Mouse (Mus musculus) heart, embryonic 16.5 days (tissue): ENCODE data around the gene Trim41. TPM values are rescaled to one million over a fixed set of nuclear protein-coding genes. Genes with fewer than 3 reads are reported as not detected.

ENCODE experiments used
- ATAC-seq: fragments of 200-750 bp; cut with Nextera tagmentation; replicated peaks from 2 replicates; pipeline ENCODE4 v1.8.0; 2017; ENCODE audit warnings: moderate number of reproducible peaks; ENCODE audit not compliant: insufficient read depth, low FRiP score; ENCODE audit errors: extremely low read depth
- H3K27ac ChIP-seq: fragments of 300-500 bp; sonication (generic); 2 replicates; pipeline ENCODE4 v1.5.1; 2014; ENCODE audit warnings: mild to moderate bottlenecking, low read length, control low read depth, moderate library complexity
- H3K27me3 ChIP-seq: fragments of 300-500 bp; sonication (generic); 2 replicates; pipeline ENCODE4 v1.6.1; 2014; ENCODE audit warnings: low read length, mixed read lengths; ENCODE audit not compliant: control insufficient read depth, insufficient read depth
- H3K36me3 ChIP-seq: fragments of 300-500 bp; sonication (generic); 2 replicates; pipeline ENCODE4 v1.6.1; 2014; ENCODE audit not compliant: control insufficient read depth, insufficient read depth
- H3K4me1 ChIP-seq: fragments of 300-500 bp; sonication (generic); 2 replicates; pipeline ENCODE4 v1.6.1; 2014; ENCODE audit warnings: low read length, mixed read lengths; ENCODE audit not compliant: control insufficient read depth, insufficient read depth
- H3K4me2 ChIP-seq: fragments of 300-500 bp; sonication (generic); 2 replicates; pipeline ENCODE4 v1.6.1; 2014; ENCODE audit warnings: low read depth, mild to moderate bottlenecking, control low read depth, low read length
- H3K4me3 ChIP-seq: fragments of 300-500 bp; sonication (generic); 2 replicates; pipeline ENCODE4 v1.5.1; 2014; ENCODE audit warnings: mild to moderate bottlenecking, control low read depth, low read length
- H3K9ac ChIP-seq: fragments of 300-500 bp; sonication (generic); 2 replicates; pipeline ENCODE4 v1.6.1; 2014; ENCODE audit warnings: low read length, control low read depth
- H3K9me3 ChIP-seq: fragments of 300-500 bp; sonication (generic); replicated peaks from 2 replicates; pipeline ENCODE4 v1.6.1; 2016; ENCODE audit warnings: low read length; ENCODE audit not compliant: control insufficient read depth
- WGBS: fragments of 180-500 bp; shearing (Covaris S2); extraction: QIAGEN DNeasy Blood & Tissue Kit; methylation state at CpG from one replicate; pipeline ENCODE4 v1.1.7; 2014; 5-methylcytosine and 5-hydroxymethylcytosine counted together
- polyA plus RNA-seq: library from polyadenylated mRNA; unstranded; fragments of >200 nt; fragmentation: Nextera tagmentation; extraction: Ambion mirVana; gene quantifications from 2 replicates; pipeline ENCODE4 v1.2.1, GENCODE M21; 2015

The Trim41 gene
- polyA plus RNA-seq, 1 experiment from 2014 or later: 4.2 TPM

GRCm38 (mm10) chr11:48789973-48790823 is 27.0 kb downstream of the Trim41 start:
- Histone ChIP-seq H3K27ac (no peak overlapping the region), H3K27me3 (no peaks in the 10 kb centered on the region), H3K9ac (peak overlapping the region; percentile 57), H3K9me3 (no peaks in the 10 kb centered on the region), H3K4me2 (peak overlapping the region; percentile 67), H3K4me1 (peaks cover 11% of the 10 kb centered on the region; the same call in 1 of the 2 replicates), H3K36me3 (no peaks in the 10 kb centered on the region), H3K4me3 (peak overlapping the region; percentile 36)
- ATAC-seq: peak; percentile 66
- WGBS: 13% methylated on average over 20 of the region's 20 CpGs

GRCm38 (mm10) chr11:48789215-48789614 is 27.9 kb downstream of the Trim41 start:
- WGBS: 84% methylated on average over 5 of the region's 5 CpGs
- ATAC-seq: no peak
- Histone ChIP-seq H3K4me1 (peaks cover 11% of the 10 kb centered on the region; the same call in 1 of the 2 replicates), H3K9me3 (no peaks in the 10 kb centered on the region), H3K27me3 (no peaks in the 10 kb centered on the region), H3K27ac (no peak overlapping the region), H3K36me3 (no peaks in the 10 kb centered on the region), H3K4me2 (no peak overlapping the region), H3K9ac (no peak overlapping the region), H3K4me3 (no peak overlapping the region; the same call in 1 of the 2 replicates)

DNA sequence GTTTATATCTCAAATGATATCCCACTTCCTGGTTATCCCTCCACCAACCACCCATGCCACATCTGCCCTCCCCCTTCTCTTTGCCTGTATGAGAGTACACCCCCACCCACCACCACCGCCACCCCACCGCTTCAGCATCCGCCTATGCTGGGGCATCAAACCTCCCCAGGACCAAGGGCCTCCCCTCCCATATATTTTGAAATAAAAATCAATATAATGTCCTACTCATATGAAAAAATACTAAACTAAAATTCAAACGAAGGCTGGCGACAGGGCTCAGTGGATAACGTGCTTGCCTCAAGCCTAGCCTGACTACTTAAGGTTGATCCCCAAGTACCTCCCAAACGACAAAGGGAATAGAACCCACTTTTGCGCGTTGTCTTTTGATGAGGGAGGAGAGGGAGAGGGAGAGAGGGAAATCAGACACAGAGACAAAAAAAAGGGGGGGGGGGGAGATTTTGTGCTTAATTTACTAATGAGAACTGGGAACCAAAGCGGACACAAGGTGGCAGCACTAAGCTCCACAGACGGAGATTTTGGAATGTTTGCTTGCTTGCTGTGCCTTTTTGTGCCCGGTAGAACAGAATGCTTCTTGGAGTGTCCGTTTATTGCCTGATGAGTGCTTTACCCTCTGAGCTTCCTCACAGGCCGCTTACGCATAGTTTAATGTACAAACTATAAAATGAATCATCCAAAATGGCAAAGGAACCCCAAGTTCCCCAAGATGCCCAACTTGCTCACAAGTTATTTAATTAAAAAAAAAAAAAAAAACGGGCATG is 28.7 kb downstream of the Trim41 start:
- H3K9ac ChIP-seq: peak overlapping the region; percentile 63; the same call in 1 of the 2 replicates
- ATAC-seq: no peak
- peak overlapping the region; percentile 82 for H3K4me2 ChIP-seq
- H3K27ac ChIP-seq: 0 out of 2 replicates have a peak overlapping the region, but pooled peaks have one; percentile 13
- peak overlapping the region; percentile 54 for H3K4me3 ChIP-seq
- WGBS: 7% methylated on average over 16 of the region's 16 CpGs
- H3K9me3 ChIP-seq: no peaks in the 10 kb centered on the region
- H3K27me3 ChIP-seq: no peaks in the 10 kb centered on the region
- H3K36me3 ChIP-seq: no peaks in the 10 kb centered on the region
- peaks cover 11% of the 10 kb centered on the region; the same call in 1 of the 2 replicates for H3K4me1 ChIP-seq

- WGBS: 46% methylated on average over 10 of the region's 10 CpGs
- Histone ChIP-seq H3K4me3 (peak overlapping the region; percentile 54), H3K9ac (peak overlapping the region; percentile 54), H3K4me1 (peaks cover 11% of the 10 kb centered on the region; the same call in 1 of the 2 replicates), H3K27me3 (no peaks in the 10 kb centered on the region), H3K36me3 (no peaks in the 10 kb centered on the region), H3K27ac (no peak overlapping the region), H3K4me2 (peak overlapping the region; percentile 82), H3K9me3 (no peaks in the 10 kb centered on the region)
- ATAC-seq: peak; percentile 73
Observed at GRCm38 (mm10) chr11:48787455-48788211, 29.5 kb downstream of the Trim41 start.

DNA sequence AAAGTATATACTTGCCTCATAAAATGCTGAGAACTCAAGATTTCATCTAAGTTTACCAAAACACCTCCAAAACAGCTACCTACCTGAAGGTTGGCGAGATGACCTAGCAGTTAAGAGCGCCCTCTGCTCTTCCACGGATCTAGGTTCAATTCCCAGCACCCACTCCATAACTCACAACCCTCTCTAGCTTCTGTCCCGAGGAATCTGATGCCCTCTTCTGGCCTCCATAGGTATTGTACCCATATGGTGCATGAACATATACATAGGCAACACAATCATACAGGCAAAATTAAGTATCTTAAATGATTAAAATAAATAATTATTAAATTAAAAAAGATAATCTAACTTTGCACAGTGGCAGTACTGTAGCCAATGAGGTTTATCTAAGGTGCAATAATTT is 34.9 kb downstream of the Trim41 start:
- WGBS: 79% methylated on average over 4 of the region's 4 CpGs
- H3K36me3 ChIP-seq: no peaks in the 10 kb centered on the region
- no peak overlapping the region for H3K9ac ChIP-seq
- no peak overlapping the region for H3K4me2 ChIP-seq
- no peak overlapping the region for H3K4me3 ChIP-seq
- H3K4me1 ChIP-seq: no peaks in the 10 kb centered on the region
- no peak overlapping the region for H3K27ac ChIP-seq
- no peaks in the 10 kb centered on the region for H3K9me3 ChIP-seq
- no peak for ATAC-seq
- H3K27me3 ChIP-seq: no peaks in the 10 kb centered on the region

- H3K9me3 ChIP-seq: no peaks in the 10 kb centered on the region
- H3K36me3 ChIP-seq: no peaks in the 10 kb centered on the region
- H3K27me3 ChIP-seq: no peaks in the 10 kb centered on the region
- no peak overlapping the region for H3K9ac ChIP-seq
- WGBS: 43% methylated on average over 7 of the region's 7 CpGs
- H3K4me3 ChIP-seq: no peak overlapping the region
- no peak overlapping the region for H3K4me2 ChIP-seq
- H3K27ac ChIP-seq: no peak overlapping the region
- ATAC-seq: no peak
- no peaks in the 10 kb centered on the region for H3K4me1 ChIP-seq
Observed at GRCm38 (mm10) chr11:48779450-48779849, 37.7 kb downstream of the Trim41 start.

DNA sequence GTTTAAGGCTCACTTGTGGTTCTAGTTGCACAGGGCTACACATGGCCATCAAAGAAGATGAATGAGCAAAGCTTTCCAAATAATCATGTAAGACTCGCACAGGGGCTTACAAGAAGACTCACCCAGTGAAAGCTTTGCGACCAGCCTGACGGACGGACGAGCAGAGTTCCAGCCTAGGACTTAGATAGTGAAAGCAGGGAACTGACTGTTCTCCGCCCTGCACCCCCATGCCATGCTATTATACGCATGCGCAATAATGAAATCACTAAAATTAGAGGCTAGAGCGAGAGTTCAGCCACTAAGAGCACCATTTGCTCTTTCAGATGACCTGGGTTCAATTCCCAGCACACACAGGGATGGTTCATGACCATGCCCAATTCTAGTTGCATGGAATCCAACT is 39.9 kb downstream of the Trim41 start:
- ATAC-seq: no peak
- Histone ChIP-seq H3K4me2 (no peak overlapping the region), H3K9ac (no peak overlapping the region), H3K4me3 (no peak overlapping the region), H3K9me3 (no peaks in the 10 kb centered on the region), H3K36me3 (no peaks in the 10 kb centered on the region), H3K27ac (no peak overlapping the region), H3K4me1 (no peaks in the 10 kb centered on the region), H3K27me3 (no peaks in the 10 kb centered on the region)
- 86% methylated on average over 9 of the region's 9 CpGs for WGBS

DNA sequence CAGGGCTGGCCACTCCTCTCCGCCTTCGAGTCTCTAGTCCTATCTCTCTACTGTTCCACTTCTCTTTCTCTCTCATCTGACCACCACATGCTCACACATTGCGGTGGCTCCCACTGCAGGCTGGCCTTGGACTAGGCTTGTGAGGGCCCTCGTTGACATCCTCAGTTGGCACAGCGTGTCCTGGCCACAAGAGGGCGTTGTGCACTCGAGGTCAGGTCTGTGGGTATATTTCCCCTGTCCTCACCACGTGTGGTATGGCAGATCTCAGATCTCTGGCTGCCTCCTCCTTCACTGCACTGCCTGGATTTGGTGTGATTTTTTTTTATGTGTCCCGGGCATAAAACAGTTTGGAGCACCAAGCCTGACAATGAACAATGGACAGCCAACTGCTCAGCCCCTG is 40.5 kb downstream of the Trim41 start:
- H3K4me3 ChIP-seq: no peak overlapping the region
- H3K9ac ChIP-seq: no peak overlapping the region
- H3K4me2 ChIP-seq: no peak overlapping the region
- H3K36me3 ChIP-seq: no peaks in the 10 kb centered on the region
- WGBS: 41% methylated on average over 9 of the region's 9 CpGs
- no peaks in the 10 kb centered on the region for H3K9me3 ChIP-seq
- ATAC-seq: no peak
- no peaks in the 10 kb centered on the region for H3K4me1 ChIP-seq
- H3K27me3 ChIP-seq: no peaks in the 10 kb centered on the region
- no peak overlapping the region for H3K27ac ChIP-seq
